1 mouse cellular context compared by ENCODE assay signal in the genomic region with DNA sequence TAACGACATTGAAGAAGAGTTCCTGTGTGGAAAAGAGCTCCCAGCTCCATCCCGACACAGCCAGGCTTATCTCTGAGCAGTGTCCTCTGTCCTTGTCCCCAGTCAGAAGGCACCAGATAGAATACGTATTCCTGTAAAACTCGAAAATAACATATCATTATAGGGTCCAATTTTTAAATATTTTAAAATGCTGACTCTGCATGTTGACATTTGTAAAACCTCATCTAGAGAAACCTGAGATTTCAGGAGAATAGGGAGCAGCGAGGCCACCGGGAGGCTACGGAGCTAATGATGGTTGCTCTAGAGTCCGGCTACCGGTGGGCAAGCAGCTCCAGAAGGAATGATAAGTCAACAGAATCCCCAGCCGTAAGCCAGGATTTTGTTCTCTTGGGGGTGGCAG.
TF ChIP-seq lines count a peak whose summit lies in the region.

No protein-coding gene starts in this region.

TF ChIP-seq in CH12.LX, 34 proteins besides CTCF, POLR2A, EP300 and RAD21 (continued from another document):
- TF ChIP-seq POLR2AphosphoS2 (IDR thresholded peaks at IDR 0.05; ENCODE audit: low read depth, low read length), result no peak
